Mouse (Mus musculus) brown adipose tissue, adult 24 weeks (tissue): ENCODE measurements at regions not wholly inside any gene's neighbourhood (a gene's known extent, or its start where the extent isn't known, plus 50 kb on each side); places are given as distances from the start of the nearest gene placed in this dataset.

ENCODE experiments used
- H3K27ac ChIP-seq: fragments of 200-500 bp; replicated peaks from 2 replicates; pipeline ENCODE4 v1.5.1; 2012; ENCODE audit warnings: low read depth, mild to moderate bottlenecking, low read length
- H3K4me1 ChIP-seq: fragments of 200-500 bp; 2 replicates; pipeline ENCODE4 v1.6.1; 2012; ENCODE audit warnings: low read length, mixed read lengths; ENCODE audit not compliant: control insufficient read depth, insufficient read depth, insufficient read length
- H3K4me3 ChIP-seq: fragments of 200-500 bp; 2 replicates; pipeline ENCODE4 v1.5.1; 2012; ENCODE audit warnings: low read depth, mild to moderate bottlenecking, low read length, moderate library complexity; ENCODE audit not compliant: insufficient read depth

DNA sequence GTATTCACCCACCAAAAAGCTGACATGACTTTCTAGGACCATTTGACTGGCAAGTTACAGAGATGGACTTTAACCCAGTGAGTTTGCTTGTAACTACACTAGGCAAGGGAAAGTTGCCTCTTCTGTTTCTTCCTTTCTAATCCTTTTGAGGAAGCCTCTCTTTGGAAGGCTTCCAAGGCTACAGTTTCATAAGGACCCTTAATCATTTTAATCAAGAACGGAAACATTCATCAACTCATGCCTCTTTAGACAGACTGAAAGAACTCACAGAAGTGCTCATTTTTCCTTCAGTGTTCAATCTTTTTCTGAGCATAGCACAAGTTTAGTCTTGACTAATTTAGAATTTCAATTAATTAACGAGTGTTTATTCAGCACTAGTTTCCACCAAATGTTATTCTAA, 84.2 kb downstream of the Ddx1 start:
- H3K4me1 ChIP-seq, result no peaks in the 10 kb centered on the region
- no peak overlapping the region for H3K4me3 ChIP-seq
- H3K27ac ChIP-seq, result no peak overlapping the region

DNA sequence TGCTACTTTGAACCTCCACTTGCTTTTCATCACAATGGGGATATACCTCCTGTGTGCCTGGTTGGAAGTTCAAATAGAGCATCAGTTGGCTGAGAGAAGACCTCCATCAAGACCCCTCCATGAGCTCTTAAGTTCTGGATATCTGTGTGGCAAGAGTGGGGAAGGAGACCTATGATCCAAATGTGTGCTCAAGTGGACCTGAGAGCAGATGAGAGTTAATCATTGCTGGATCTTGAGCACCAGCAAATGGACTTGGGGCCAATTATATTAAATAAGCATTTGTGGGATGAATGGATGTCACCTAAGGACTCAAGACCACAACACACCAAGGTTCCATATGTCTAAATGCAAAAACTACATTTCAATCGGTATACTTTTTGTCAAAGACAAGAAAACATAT, 88.0 kb downstream of the Ddx1 start:
- Histone ChIP-seq H3K27ac (no peak overlapping the region), H3K4me1 (no peaks in the 10 kb centered on the region), H3K4me3 (no peak overlapping the region)

DNA sequence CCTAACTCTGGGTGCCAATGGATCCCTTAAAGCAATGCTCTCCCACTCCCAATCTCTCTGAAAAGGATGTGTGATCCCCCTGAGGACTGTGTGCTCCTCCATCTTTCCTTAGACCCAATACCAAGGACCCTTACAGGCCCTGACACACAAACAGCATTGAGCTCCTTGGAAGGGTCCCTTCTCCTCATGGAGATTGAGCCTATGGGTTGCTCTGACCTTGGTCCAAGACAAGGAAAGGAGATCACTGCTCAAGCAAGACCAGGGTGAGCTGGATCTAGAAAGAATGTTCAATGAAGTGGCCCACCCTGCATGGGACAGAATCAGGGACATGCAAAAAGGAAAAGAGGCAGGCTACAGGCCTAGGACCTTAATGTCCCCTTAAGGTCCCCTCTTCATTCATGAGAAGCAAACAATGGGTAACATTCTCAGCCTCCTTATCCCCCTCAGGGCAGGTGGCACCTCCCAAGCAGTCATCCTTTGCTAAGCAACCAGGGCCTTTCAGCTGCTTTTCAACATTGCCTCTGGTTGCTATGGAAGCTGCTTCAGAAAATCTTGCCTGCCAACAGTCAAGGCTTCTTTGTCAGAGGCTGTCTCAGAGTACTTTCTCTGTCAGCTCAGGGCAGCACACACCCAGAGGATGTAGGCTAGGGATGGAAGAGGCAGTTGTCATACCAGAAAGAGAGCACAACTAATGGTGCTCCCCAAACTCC, 89.5 kb downstream of the Ddx1 start:
- no peak overlapping the region for H3K27ac ChIP-seq
- H3K4me3 ChIP-seq, result no peak overlapping the region
- no peaks in the 10 kb centered on the region for H3K4me1 ChIP-seq

DNA sequence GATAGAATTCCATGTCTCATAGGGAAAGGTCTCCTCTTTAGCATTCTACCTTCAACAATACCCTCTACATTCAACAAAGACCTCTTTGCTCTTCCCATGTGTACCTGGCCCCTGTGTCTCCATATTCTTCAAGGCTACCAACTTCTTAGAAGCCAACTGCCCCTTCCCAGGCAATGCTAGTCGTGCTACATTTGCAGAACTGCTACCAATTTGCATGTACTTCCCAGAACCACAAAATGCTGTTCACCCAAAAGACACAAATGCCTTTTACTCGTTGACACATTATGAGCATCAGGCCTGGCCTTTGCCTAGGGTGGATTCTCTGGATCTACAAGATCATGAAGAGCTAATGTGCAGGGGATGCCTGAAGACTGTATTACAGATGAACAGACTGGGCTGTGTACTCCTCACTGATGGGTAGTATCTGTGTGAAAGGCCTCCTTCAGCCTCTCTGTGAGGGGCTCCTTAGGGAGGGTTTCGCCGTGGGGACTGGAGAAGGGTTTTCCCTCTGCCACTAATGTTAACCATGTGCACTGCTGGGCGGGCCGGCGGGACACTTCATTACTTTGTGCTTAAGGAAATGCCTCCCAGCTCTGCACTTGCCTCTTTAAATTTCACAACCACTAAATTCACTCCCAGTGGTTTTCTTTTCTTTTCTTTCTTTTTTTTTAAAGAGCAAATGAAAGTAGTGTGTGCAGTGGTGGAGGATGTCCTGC, 91.2 kb downstream of the Ddx1 start:
- no peaks in the 10 kb centered on the region for H3K4me1 ChIP-seq
- H3K27ac ChIP-seq, result no peak overlapping the region
- no peak overlapping the region for H3K4me3 ChIP-seq

DNA sequence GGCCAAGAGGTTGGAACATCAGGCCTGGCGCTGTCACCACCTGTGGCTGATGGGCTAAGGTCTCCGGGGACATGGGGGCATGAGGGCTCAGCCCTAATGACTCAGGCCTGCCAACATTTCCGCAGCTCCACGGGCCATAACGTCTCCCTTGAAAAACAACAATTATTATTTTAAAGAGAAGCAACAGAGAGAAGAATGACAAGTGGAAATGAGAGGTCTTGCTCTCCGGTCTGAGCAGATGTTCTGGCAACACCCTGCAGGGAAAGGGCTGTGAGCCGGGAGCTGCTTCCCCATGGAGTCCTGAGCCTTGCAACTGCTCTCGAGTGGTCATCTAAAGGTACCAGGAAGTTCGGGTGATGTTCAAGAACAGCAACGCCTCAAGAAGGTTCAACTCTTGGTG, 91.9 kb downstream of the Ddx1 start:
- no peak overlapping the region for H3K4me3 ChIP-seq
- H3K4me1 ChIP-seq, result no peaks in the 10 kb centered on the region
- no peak overlapping the region for H3K27ac ChIP-seq

DNA sequence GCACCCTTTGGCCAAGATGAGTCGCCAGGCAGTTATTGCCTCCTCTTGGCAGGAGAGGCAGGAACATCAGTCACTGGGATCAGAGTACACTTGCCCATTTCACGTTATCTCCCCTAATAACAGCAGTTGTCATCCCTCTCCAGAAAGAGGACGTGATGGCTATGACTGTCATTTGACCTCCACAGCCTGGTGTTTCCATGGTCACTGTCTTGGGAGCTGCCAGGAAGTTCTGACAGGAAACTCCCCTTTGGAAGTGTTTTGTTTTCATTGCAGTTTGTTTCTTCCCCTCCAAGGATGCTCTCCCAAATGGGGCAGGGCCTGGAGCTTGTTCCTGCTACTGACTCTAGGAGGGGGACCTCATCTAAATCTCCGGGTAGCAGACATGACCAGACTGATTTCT, 98.3 kb downstream of the Ddx1 start:
- Histone ChIP-seq H3K4me3 (no peak overlapping the region), H3K27ac (no peak overlapping the region), H3K4me1 (peaks cover 5% of the 10 kb centered on the region)

DNA sequence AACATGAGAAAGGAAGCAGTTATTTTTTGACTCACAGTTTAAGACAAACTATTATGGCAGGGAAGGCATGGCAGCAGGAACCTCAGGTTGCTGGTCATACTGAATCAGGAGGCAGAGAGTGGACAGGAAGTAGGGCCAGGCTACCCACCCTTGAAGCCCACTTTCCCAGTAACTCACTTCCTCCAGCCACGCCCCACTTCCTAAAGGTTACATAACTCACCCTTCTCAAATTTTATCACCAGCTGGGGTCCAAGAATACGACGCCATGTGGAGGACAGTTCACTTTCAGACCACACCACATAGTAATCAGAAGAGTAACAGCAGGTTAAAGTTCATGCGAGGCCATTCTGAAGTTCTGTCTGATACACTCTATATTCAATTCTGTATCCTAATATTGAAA, 101.8 kb downstream of the Ddx1 start:
- H3K4me1 ChIP-seq, result peaks cover 8% of the 10 kb centered on the region
- no peak overlapping the region for H3K4me3 ChIP-seq
- peak overlapping the region; percentile 14 for H3K27ac ChIP-seq

DNA sequence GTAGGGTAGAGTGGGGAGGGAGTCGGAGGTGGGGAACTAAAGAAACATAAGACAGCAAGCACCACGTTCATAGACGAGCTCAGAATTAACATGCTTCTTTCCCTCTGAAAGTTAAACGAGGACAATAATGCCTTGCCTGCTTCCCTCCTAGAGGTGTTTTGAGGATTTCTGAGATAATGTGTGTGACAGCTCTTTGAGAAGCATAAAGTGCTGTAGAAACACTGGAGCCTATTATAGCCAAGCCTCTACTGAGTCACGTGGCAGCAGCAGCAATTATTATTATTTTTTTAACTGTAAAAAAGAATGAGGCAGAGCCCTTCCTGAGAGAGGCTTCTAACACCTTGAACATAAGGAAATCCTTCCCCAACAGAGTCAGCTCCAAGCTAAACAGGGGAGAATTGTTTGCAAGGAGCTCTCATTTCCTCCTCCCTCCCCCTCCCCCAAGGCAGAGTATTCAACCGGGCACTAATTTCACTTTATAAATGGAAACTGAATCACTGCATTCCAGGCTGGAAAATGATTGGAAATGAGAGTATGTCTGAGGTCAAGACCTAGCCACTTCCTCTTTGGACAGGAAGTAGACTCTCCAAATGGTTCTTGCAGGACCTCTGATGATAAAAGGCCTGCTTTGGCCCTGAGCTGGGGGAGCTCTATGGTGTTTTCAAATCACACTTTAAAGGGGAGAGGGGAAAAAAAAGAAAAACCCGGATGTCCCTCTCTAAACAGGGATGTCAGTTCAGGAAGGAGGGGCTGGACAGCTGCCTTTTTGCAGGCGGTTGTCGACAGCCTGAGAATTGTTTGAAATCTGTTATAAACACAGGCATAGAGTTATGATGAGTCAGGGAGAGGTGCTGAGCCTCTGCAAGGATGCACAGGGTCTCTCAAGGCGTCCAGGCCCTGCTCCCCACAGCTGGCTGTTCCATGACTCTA, 103.6 kb downstream of the Ddx1 start:
- Histone ChIP-seq H3K4me3 (no peak overlapping the region), H3K27ac (peak overlapping the region; percentile 91), H3K4me1 (peaks cover 5% of the 10 kb centered on the region)

DNA sequence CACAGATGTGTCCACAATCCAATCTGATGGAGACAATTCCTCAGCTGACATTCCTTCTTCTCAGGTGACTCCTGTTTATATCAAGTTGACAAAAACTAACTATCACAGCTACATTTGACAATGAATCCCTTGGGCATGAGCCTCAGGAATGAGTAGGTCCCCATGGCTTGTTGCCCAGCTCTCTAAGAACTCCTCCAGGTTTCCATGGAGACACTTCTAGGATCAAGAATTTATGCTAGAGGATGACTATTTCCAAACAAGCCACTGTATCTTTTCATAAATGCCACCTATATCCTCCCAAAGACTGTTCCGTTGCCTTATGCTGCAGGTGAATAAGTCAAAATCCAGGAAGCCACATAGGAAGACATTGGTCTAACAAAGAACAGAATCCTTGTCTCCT, 104.3 kb downstream of the Ddx1 start:
- H3K27ac ChIP-seq, result peak overlapping the region; percentile 91
- no peak overlapping the region for H3K4me3 ChIP-seq
- H3K4me1 ChIP-seq, result peaks cover 5% of the 10 kb centered on the region; the same call in 1 of the 2 replicates

DNA sequence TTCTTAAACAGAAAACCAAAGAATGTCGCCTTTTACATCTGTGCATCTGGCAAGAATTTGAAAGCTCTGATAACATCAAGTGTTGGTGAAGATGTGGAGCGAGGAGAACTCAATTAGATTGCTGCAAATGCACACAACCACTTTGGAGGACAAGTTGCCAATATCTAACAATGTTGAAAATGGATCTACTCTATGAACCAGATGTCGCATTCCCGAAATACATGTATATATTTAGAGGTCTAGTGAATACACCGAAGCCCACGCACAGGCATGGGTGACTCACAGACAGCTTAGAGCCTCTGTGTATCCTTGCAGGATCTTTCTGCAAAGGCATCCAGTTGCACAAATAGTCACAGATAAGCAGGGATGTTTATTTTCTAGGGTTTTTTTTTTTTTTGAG, 108.4 kb downstream of the Ddx1 start:
- Histone ChIP-seq H3K4me3 (no peak overlapping the region), H3K4me1 (peaks cover 3% of the 10 kb centered on the region; the same call in 1 of the 2 replicates), H3K27ac (no peak overlapping the region)

DNA sequence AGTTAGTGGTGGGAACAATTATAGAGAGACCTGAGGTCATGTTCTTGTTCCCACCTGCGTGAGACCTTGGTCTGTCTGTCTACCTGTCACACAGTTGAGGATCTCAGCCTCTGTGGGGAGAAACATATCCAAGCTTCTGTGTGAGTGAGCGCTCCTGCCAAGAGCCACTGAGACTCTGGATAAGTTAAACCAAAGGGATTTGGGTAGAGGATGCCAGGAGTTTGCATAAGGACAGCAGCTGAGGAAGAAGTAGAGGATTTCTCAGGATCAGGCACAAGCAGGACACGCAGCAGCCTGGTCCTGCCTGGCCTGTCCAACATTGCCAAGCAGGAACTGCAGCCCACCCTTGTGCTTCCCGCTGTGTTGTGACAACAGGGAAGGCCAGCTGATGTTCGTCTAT, 109.8 kb downstream of the Ddx1 start:
- Histone ChIP-seq H3K4me3 (no peak overlapping the region), H3K27ac (no peak overlapping the region), H3K4me1 (no peaks in the 10 kb centered on the region)

DNA sequence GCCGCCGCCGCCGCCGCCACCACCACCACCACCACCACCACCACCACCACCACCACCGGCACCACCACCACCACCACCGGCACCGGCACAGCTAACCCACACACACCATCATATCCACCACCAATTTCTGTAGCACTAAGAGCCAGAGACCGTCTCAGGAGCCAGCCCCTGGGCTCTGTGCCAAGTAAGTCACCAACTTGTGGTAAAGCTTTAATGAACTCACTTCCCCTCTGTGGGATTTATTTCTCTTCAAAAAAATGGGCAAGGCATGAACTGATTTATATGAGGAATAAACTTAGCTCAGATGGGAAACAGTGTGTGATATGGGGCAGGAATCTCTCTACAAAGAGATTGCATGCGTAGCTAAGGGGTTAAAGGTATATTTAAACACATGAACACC, 114.8 kb downstream of the Ddx1 start:
- peaks cover 2% of the 10 kb centered on the region; the same call in 1 of the 2 replicates for H3K4me1 ChIP-seq
- H3K27ac ChIP-seq, result no peak overlapping the region
- no peak overlapping the region for H3K4me3 ChIP-seq

DNA sequence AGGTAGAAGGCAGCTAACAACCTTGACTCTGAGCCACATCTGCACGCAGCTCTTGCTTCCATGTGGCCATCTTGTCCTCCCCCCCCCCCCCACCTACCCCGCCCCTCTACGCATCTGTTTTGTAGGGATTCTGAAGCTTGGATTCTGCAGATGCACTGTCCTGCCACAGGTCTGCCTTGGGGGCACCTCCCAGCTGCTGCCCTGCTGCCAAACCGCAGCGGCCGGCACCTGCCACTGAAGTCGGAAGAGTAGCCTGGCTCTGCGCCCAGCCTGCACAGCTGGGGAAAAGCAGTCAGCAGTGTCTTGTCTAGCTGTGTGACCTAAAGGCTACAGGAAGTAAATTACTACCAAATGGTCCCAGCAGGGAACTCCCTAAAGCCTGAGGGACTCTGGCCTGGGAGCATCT, 119.3 kb downstream of the Ddx1 start:
- Histone ChIP-seq H3K4me1 (peaks cover 2% of the 10 kb centered on the region; the same call in 1 of the 2 replicates), H3K27ac (no peak overlapping the region)

DNA sequence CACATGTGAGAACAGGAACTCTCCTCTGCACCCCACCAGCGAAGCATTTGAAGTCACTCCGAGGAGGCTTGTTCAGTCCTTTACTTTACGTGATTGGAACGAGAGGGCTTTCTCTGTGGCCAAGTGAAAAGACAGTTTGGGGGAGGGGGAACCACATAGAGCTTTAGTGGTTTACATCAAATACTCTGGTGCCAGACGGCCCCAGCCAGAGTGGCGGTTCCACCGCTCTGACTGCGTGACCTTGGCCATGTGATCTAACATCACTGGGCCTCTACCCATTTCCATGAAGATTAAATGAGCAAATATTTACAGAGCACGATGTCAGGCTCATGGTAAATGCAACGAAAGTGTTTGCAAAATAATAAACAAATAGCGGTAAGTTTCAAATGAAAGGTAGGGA, 121.6 kb downstream of the Ddx1 start:
- H3K4me1 ChIP-seq, result peaks cover 2% of the 10 kb centered on the region; the same call in 1 of the 2 replicates
- no peak overlapping the region for H3K27ac ChIP-seq
- no peak overlapping the region for H3K4me3 ChIP-seq

More for the DNA sequence above, 119.3 kb downstream of the Ddx1 start:
- H3K4me3 ChIP-seq, result no peak overlapping the region

DNA sequence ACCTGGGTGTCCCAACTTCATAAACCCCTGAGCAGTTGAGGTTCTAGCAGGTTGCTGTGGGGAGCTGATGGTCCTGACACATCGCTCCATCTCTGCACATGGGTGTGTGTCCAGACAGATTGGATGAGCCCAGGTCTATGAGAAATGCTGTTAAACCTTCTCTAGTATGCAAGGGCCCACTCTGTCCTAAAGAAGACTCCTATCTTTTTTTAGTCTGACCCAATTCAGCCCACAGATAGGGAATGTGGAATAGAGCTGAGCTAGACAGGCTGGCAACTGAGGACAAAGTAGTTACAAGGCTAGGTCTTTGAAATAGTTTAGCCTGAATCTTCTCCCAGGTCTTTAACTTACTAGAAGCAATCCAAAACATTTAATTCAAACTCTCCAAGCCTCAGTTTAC, 124.0 kb downstream of the Ddx1 start:
- no peak overlapping the region for H3K4me3 ChIP-seq
- H3K27ac ChIP-seq, result no peak overlapping the region
- H3K4me1 ChIP-seq, result peaks cover 3% of the 10 kb centered on the region; the same call in 1 of the 2 replicates
